Mouse (Mus musculus): ENCODE measurements around the gene Olfr601. TPM values are rescaled to one million over a fixed set of nuclear protein-coding genes. Genes with fewer than 3 reads are reported as not detected.
"Not testable (repeated sequence)": the region's sequence is repeated elsewhere in the genome, so short reads cannot be mapped to it uniquely, and the experiment has no call there.

Gene Olfr601
- polyA plus RNA-seq (2015; fragmentation: Nextera tagmentation; extraction: Ambion mirVana): not detected in 2 replicates

- H3K36me3 ChIP-seq: no peaks in the 10 kb centered on the region
- H3K27ac ChIP-seq (replicated peaks): no peak within 1 kb of the TSS
- H3K4me3 ChIP-seq: no peak within 1 kb of the TSS
- no peak for ATAC-seq (replicated peaks)
- no peak within 1 kb of the TSS for H3K9ac ChIP-seq (replicated peaks)
- no peaks in the 10 kb centered on the region for H3K4me1 ChIP-seq
- H3K27me3 ChIP-seq: no peaks in the 10 kb centered on the region
- H3K4me2 ChIP-seq (replicated peaks): no peak within 1 kb of the TSS
- H3K9me3 ChIP-seq: no peaks in the 10 kb centered on the region
- 87% methylated on average over 1 of the region's 1 CpGs for WGBS
These were observed at the start of gene Olfr601 for GRCm38 (mm10) chr7:103362555-103362954. TSS of gene Olfr601 (minus strand) at chr7:103362655.

GRCm38 (mm10) chr7:103406521-103407055, 44.1 kb upstream of the Olfr601 start:
- H3K4me3 ChIP-seq; H3K4me1 ChIP-seq; H3K9me3 ChIP-seq; H3K27ac ChIP-seq (replicated peaks); H3K27me3 ChIP-seq; H3K4me2 ChIP-seq (replicated peaks); H3K36me3 ChIP-seq; H3K9ac ChIP-seq (replicated peaks); ATAC-seq (replicated peaks): not testable (repeated sequence)
- WGBS: 70% methylated on average over 3 of the region's 3 CpGs

- H3K4me3 ChIP-seq: no peak overlapping the region
- H3K4me2 ChIP-seq (replicated peaks): no peak overlapping the region
- H3K9ac ChIP-seq (replicated peaks): no peak overlapping the region
- no peaks in the 10 kb centered on the region for H3K27me3 ChIP-seq
- no peak overlapping the region for H3K27ac ChIP-seq (replicated peaks)
- 4% methylated on average over 1 of the region's 1 CpGs for WGBS
- H3K9me3 ChIP-seq: no peaks in the 10 kb centered on the region
- no peak for ATAC-seq (replicated peaks)
- H3K4me1 ChIP-seq: no peaks in the 10 kb centered on the region
- H3K36me3 ChIP-seq: no peaks in the 10 kb centered on the region
These were observed 36.5 kb upstream of the Olfr601 start for GRCm38 (mm10) chr7:103398981-103399380.

GRCm38 (mm10) chr7:103397758-103398157, 35.3 kb upstream of the Olfr601 start:
- Histone ChIP-seq H3K4me3 (no peak overlapping the region), H3K4me2 (replicated peaks) (no peak overlapping the region), H3K27me3 (no peaks in the 10 kb centered on the region), H3K9ac (replicated peaks) (no peak overlapping the region), H3K36me3 (no peaks in the 10 kb centered on the region), H3K4me1 (no peaks in the 10 kb centered on the region), H3K9me3 (no peaks in the 10 kb centered on the region), H3K27ac (replicated peaks) (no peak overlapping the region)
- ATAC-seq (replicated peaks): no peak

GRCm38 (mm10) chr7:103386077-103386476, 23.6 kb upstream of the Olfr601 start, which contains the start of gene Olfr603:
TSS of gene Olfr603 (minus strand) at chr7:103386177.
- Histone ChIP-seq H3K4me1 (no peaks in the 10 kb centered on the region), H3K9me3 (no peaks in the 10 kb centered on the region), H3K36me3 (no peaks in the 10 kb centered on the region), H3K27ac (replicated peaks) (no peak within 1 kb of the TSS), H3K4me2 (replicated peaks) (no peak within 1 kb of the TSS), H3K4me3 (no peak within 1 kb of the TSS), H3K9ac (replicated peaks) (no peak within 1 kb of the TSS), H3K27me3 (no peaks in the 10 kb centered on the region)
- ATAC-seq (replicated peaks): no peak

GRCm38 (mm10) chr7:103349569-103349968, 12.9 kb downstream of the Olfr601 start, which contains the start of gene Olfr600:
TSS of gene Olfr600 (minus strand) at chr7:103349669.
- Histone ChIP-seq H3K36me3 (no peaks in the 10 kb centered on the region), H3K27ac (replicated peaks) (no peak within 1 kb of the TSS), H3K4me2 (replicated peaks) (no peak within 1 kb of the TSS), H3K9me3 (no peaks in the 10 kb centered on the region), H3K4me1 (no peaks in the 10 kb centered on the region), H3K27me3 (no peaks in the 10 kb centered on the region), H3K9ac (replicated peaks) (no peak within 1 kb of the TSS), H3K4me3 (no peak within 1 kb of the TSS)
- no peak for ATAC-seq (replicated peaks)

- H3K27me3 ChIP-seq: no peaks in the 10 kb centered on the region
- H3K4me3 ChIP-seq: no peak within 1 kb of the TSS
- H3K4me2 ChIP-seq (replicated peaks): no peak within 1 kb of the TSS
- no peaks in the 10 kb centered on the region for H3K9me3 ChIP-seq
- WGBS: 85% methylated on average over 1 of the region's 1 CpGs
- no peaks in the 10 kb centered on the region for H3K4me1 ChIP-seq
- no peak within 1 kb of the TSS for H3K9ac ChIP-seq (replicated peaks)
- no peaks in the 10 kb centered on the region for H3K36me3 ChIP-seq
- H3K27ac ChIP-seq (replicated peaks): no peak within 1 kb of the TSS
- no peak for ATAC-seq (replicated peaks)
These were observed 26.8 kb downstream of the Olfr601 start, which contains the start of gene Olfr599 for GRCm38 (mm10) chr7:103335617-103336016. TSS of gene Olfr599 (plus strand) at chr7:103335917.

- Histone ChIP-seq H3K27me3 (no peaks in the 10 kb centered on the region), H3K4me1 (no peaks in the 10 kb centered on the region), H3K36me3 (no peaks in the 10 kb centered on the region), H3K9ac (replicated peaks) (no peak within 1 kb of the TSS), H3K4me2 (replicated peaks) (no peak within 1 kb of the TSS), H3K9me3 (no peaks in the 10 kb centered on the region), H3K4me3 (no peak within 1 kb of the TSS), H3K27ac (replicated peaks) (no peak within 1 kb of the TSS)
- no peak for ATAC-seq (replicated peaks)
These were observed 39.2 kb downstream of the Olfr601 start, which contains the start of gene Olfr598 for GRCm38 (mm10) chr7:103323268-103323667. TSS of gene Olfr598 (plus strand) at chr7:103323568.

GRCm38 (mm10) chr7:103316015-103316414, 46.4 kb downstream of the Olfr601 start, which contains the start of gene Olfr597:
TSS of gene Olfr597 (plus strand) at chr7:103316315.
- H3K4me2 ChIP-seq (replicated peaks); H3K27me3 ChIP-seq; H3K9ac ChIP-seq (replicated peaks); H3K4me3 ChIP-seq; H3K27ac ChIP-seq (replicated peaks); ATAC-seq (replicated peaks); H3K36me3 ChIP-seq; H3K9me3 ChIP-seq; H3K4me1 ChIP-seq: not testable (repeated sequence)
- 92% methylated on average over 2 of the region's 2 CpGs for WGBS

Other genes with a start within 250 kb of the Olfr601 start
- gene Olfr586, start 237.0 kb downstream of the Olfr601 start, polyA plus RNA-seq (2015; fragmentation: Nextera tagmentation; extraction: Ambion mirVana): not detected in 2 replicates
- gene Olfr588-ps1, start 221.8 kb downstream of the Olfr601 start, polyA plus RNA-seq (2015; fragmentation: Nextera tagmentation; extraction: Ambion mirVana): not detected in 2 replicates
- gene Olfr589, start 206.3 kb downstream of the Olfr601 start, polyA plus RNA-seq (2015; fragmentation: Nextera tagmentation; extraction: Ambion mirVana): not detected in 2 replicates
- gene Olfr591, start 184.3 kb downstream of the Olfr601 start, polyA plus RNA-seq (2015; fragmentation: Nextera tagmentation; extraction: Ambion mirVana): not detected in 2 replicates
- gene Olfr592, start 177.9 kb downstream of the Olfr601 start, polyA plus RNA-seq (2015; fragmentation: Nextera tagmentation; extraction: Ambion mirVana): not detected in 2 replicates
- not detected in 2 replicates for gene Olfr593, start 150.8 kb downstream of the Olfr601 start, polyA plus RNA-seq (2015; fragmentation: Nextera tagmentation; extraction: Ambion mirVana)
- not detected in 2 replicates for gene Olfr594, start 145.7 kb downstream of the Olfr601 start, polyA plus RNA-seq (2015; fragmentation: Nextera tagmentation; extraction: Ambion mirVana)
- not detected in 2 replicates for gene Usp17ld, start 110.2 kb downstream of the Olfr601 start, polyA plus RNA-seq (2015; fragmentation: Nextera tagmentation; extraction: Ambion mirVana)
- not detected in 2 replicates for gene Olfr596, start 57.0 kb downstream of the Olfr601 start, polyA plus RNA-seq (2015; fragmentation: Nextera tagmentation; extraction: Ambion mirVana)
- gene Olfr597, start 46.3 kb downstream of the Olfr601 start, polyA plus RNA-seq (2015; fragmentation: Nextera tagmentation; extraction: Ambion mirVana): not detected in 2 replicates
- gene Olfr598, start 39.1 kb downstream of the Olfr601 start, polyA plus RNA-seq (2015; fragmentation: Nextera tagmentation; extraction: Ambion mirVana): not detected in 2 replicates
- not detected in 2 replicates for gene Olfr599, start 26.7 kb downstream of the Olfr601 start, polyA plus RNA-seq (2015; fragmentation: Nextera tagmentation; extraction: Ambion mirVana)
- not detected in 2 replicates for gene Olfr600, start 13.0 kb downstream of the Olfr601 start, polyA plus RNA-seq (2015; fragmentation: Nextera tagmentation; extraction: Ambion mirVana)
- not detected in 2 replicates for gene Olfr603, start 23.5 kb upstream of the Olfr601 start, polyA plus RNA-seq (2015; fragmentation: Nextera tagmentation; extraction: Ambion mirVana)
- not detected in 2 replicates for gene Usp17lc, start 52.4 kb upstream of the Olfr601 start, polyA plus RNA-seq (2015; fragmentation: Nextera tagmentation; extraction: Ambion mirVana)
- gene Olfr605, start 82.8 kb upstream of the Olfr601 start, polyA plus RNA-seq (2015; fragmentation: Nextera tagmentation; extraction: Ambion mirVana): not detected in 2 replicates
- gene Olfr606, start 86.4 kb upstream of the Olfr601 start, polyA plus RNA-seq (2015; fragmentation: Nextera tagmentation; extraction: Ambion mirVana): not detected in 2 replicates
- not detected in 2 replicates for gene Olfr607, start 101.5 kb upstream of the Olfr601 start, polyA plus RNA-seq (2015; fragmentation: Nextera tagmentation; extraction: Ambion mirVana)
- gene Olfr608, start 107.2 kb upstream of the Olfr601 start, polyA plus RNA-seq (2015; fragmentation: Nextera tagmentation; extraction: Ambion mirVana): not detected in 2 replicates
- not detected in 2 replicates for gene Olfr609, start 135.4 kb upstream of the Olfr601 start, polyA plus RNA-seq (2015; fragmentation: Nextera tagmentation; extraction: Ambion mirVana)
- gene Olfr610, start 149.5 kb upstream of the Olfr601 start, polyA plus RNA-seq (2015; fragmentation: Nextera tagmentation; extraction: Ambion mirVana): not detected in 2 replicates
- gene Olfr611, start 158.2 kb upstream of the Olfr601 start, polyA plus RNA-seq (2015; fragmentation: Nextera tagmentation; extraction: Ambion mirVana): not detected in 2 replicates
- gene Olfr612, start 180.1 kb upstream of the Olfr601 start, polyA plus RNA-seq (2015; fragmentation: Nextera tagmentation; extraction: Ambion mirVana): not detected in 2 replicates
- gene Olfr613, start 185.4 kb upstream of the Olfr601 start, polyA plus RNA-seq (2015; fragmentation: Nextera tagmentation; extraction: Ambion mirVana): not detected in 2 replicates
- not detected in 2 replicates for gene Olfr615, start 193.4 kb upstream of the Olfr601 start, polyA plus RNA-seq (2015; fragmentation: Nextera tagmentation; extraction: Ambion mirVana)
- not detected in 2 replicates for gene Olfr616, start 206.5 kb upstream of the Olfr601 start, polyA plus RNA-seq (2015; fragmentation: Nextera tagmentation; extraction: Ambion mirVana)
- not detected in 2 replicates for gene Olfr617, start 210.4 kb upstream of the Olfr601 start, polyA plus RNA-seq (2015; fragmentation: Nextera tagmentation; extraction: Ambion mirVana)
- not detected in 2 replicates for gene Olfr618, start 227.4 kb upstream of the Olfr601 start, polyA plus RNA-seq (2015; fragmentation: Nextera tagmentation; extraction: Ambion mirVana)
- not detected in 2 replicates for gene Olfr619, start 237.9 kb upstream of the Olfr601 start, polyA plus RNA-seq (2015; fragmentation: Nextera tagmentation; extraction: Ambion mirVana)
- gene Olfr620, start 249.9 kb upstream of the Olfr601 start, polyA plus RNA-seq (2015; fragmentation: Nextera tagmentation; extraction: Ambion mirVana): not detected in 2 replicates

All from forebrain, embryonic 15.5 days (tissue).